Mouse (Mus musculus): ENCODE measurements at regions not wholly inside any gene's neighbourhood (a gene's known extent, or its start where the extent isn't known, plus 50 kb on each side); places are given as distances from the start of the nearest gene placed in this dataset.

DNA sequence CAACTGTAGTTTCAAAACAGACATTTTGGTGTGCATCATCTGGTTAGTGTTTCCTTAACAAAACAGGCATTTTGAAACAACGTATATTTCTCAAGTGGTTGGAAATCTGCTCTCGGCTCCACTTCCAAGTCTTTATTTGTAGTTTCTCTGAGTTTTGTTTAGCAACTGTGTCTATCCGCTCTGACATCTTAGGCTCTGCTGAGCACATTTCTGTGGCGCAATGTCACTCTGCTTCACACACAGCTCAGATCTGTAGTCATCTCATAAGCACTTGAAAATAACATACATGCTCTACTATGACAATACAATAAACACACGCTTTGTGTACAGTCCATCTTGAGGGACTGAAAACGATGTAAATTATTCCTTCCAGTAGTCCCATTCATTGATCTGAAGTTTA is 135.9 kb downstream of the Wdr11 start:
- TF ChIP-seq CTCF (IDR thresholded peaks at IDR 0.05; ENCODE audit: control insufficient read depth, insufficient read depth, insufficient replicate concordance, low read depth, low read length): no peak
- TF ChIP-seq POLR2A (IDR thresholded peaks at IDR 0.05; ENCODE audit: control insufficient read depth, low read depth, low read length): no peak
